Mouse (Mus musculus) T-helper 1 cell (primary cell): ENCODE results near the gene Gm11037.

Source experiments
- in situ Hi-C: fragments of 300-600 bp; cut with MboI, MseI; formaldehyde crosslinking; loops from one replicate; pipeline ENCODE4 v1.15.1; 2025; ENCODE audit warnings: high pct_unique_total_duplicates

The Gm11037 gene

DNA sequence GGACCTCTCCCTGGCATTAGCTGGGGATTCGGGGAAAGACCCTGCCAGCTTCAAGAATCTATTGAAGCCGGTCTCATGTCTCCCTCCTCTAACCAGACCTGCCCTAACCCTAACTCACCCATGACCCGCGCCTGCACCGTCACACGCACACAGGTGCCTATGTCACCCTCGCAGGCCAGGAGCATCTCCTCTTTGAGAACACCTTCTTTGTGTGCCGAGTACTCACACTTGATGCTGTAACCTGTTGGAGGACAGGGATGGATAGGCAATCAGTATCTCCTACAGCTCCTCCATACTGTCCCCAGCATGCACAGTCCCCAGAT, 13.7 kb downstream of the Gm11037 start:
- in situ Hi-C loops: no loop called here

DNA sequence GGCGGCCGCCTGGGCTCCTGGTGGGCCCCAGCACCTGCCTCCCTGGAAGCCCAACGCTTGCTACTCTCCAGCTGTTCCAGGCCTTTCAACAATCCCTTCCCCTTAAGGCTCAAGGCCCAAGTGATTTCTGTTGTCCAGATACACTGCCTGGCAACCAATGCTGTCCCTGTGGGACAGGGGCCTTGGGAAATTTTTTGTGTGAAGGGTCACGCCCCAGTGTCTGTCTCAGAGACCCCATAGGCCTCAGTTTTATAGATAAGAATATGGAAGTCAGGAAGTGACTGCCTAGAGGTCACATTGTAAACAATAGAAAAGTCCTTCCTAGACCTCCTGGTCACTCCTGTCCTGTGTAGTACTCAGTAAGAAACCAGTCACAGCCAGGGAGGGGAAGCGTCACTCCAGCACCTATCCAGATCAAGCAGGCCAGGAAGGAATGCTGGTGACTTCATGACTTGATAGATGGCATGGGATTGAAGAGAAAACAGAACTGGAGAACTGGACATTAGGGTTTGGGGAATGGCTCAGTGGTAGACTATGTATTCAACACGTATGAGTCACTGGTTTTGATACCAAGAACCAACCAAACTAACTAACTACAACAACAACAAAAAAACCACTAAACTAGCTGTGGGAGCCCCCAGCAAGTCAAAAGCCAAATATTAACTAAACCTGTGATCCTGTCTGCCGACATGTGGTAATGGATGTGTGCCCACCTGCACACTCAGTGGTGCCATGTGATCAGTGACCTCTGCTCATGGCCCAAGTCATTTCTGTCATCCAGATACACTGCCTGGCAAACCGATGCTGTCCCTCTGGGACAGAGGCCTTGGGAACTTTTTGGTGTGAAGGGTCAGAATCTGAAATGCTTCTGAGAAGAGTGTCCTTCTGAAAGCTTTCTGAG, 15.3 kb downstream of the Gm11037 start:
- in situ Hi-C loops: no loop called here

DNA sequence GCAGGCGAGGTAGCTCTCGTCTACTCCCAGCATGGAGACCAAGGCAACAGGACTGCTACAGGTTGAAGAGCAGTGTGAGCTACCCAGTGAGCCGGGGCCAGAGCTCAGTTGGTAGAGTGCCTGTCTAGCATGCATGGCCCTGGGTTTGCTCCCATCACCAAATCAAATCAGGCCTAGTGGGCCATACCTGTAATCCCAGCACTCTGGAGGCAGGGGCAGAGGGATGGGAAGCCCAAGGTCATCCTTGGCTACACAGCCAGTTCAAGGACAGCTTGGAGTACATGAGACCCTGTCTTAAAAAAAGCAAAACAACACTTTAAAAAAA, 15.9 kb downstream of the Gm11037 start:
- in situ Hi-C loops: no loop called here

DNA sequence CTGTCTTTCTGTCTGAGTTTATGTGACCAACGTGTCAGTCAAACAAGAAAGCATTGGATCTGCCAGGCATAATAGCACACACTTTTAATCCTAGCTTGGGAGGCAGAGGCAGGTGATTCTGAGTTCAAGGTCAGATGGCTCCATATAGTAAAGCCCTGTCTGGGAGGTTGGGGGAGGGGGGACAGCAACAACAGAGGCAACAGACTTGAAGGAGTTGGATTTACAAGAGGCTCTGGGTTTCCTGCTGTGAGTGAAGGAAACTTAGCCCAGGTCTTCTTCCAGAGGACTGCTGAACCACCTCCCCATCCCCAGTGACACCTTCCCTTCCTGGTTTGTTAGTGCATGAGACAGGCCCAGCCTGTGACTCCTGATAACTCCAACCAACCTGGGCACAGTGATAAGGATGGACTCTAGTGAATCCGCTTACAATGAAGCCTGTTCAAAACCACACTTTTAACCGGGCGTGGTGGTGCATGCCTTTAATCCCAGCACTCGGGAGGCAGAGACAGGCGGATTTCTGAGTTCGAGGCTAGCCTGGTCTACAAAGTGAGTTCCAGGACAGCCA, 19.0 kb downstream of the Gm11037 start:
- in situ Hi-C loops: no loop called here

DNA sequence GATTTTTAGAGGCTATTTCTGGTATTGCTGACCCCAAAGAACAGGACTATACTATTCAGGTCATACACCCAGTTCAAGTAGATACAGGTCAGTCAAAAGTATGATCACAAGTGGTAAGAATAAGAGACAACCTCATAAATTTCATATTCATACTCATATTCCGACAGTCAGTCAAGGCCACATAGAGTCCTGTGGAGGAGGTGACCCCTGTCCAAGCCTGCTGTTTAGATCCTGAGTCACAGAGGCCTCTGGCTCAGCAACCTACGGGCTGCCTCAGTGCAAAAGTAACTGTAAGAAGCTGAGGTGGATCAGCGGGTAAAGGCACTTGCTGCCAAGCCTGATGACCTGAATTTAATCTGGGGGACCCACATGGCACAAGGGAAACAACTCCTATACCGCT, 20.7 kb downstream of the Gm11037 start:
- in situ Hi-C loops: no loop called here

DNA sequence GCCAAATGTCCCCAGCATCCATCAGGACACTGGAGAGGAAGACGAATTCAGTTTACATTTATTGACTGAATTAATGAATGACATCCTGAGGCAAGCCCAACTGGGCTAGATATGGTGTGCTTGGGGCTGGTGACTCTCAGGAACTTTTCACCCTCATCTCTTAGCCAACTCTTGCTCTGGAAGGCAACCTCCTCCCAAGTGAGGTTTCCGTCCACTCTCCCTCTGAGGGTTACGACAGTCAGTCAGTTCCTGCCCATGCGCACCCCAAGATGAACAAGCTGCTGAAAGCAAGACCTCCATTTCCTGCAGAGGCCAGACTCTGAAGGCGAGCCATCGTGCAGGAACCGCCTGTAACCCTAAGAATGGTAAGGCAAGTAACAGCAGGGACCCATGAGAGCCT, 23.7 kb downstream of the Gm11037 start:
- in situ Hi-C loops: no loop called here

DNA sequence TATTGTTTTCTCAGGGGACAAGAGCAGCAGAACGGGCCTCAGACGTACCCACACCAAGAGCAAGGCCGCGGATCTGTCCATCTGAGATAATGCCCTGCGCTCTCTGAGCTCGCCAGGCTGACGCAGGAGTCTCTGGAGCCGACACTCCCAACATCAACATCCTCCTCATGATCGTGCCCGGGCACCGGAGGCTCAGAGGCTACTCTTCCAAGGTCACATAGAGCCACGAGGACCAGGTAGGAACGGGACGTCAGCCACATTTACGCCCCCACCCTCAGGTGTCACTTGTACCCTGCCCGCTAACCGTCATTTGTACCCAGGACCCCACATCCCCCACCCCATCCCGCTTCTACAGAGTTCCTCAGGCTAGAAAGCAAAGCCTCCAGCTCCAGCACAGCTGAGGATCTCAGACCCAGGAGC, 26.2 kb downstream of the Gm11037 start:
- in situ Hi-C loops: no loop called here

DNA sequence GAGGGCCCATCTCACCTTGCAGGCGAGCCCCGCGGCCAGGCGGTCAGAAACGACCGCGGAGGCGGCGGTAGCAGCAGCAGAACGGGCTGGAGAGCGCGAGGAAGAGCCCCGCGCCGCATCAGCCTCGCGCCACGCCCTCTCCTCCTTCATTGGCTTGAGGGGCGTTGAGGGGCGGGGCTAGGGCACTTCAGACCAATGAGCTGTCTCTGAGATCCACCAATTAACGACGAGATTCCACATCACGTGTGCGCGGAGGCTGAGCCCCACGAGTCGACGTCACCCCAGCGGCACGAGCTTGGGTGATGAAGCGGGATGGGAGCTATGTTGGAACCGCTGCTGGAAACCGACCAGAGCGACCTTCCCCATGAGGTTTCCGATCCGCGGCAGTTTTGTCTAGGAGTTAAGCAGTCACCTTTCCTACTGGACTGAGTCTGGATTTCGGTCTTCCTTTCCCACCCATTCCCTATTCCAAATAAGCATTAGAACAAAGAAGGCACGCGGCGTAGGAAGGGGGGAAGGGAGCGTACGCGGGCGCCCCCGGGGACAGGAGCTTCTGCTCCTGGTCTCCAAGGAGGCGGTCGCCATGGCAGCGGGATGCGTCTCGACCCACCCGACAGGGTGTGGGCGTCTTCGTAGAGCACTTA, 26.8 kb downstream of the Gm11037 start, which contains the start of gene 1700037H04Rik:
Gene 1700037H04Rik (minus strand): TSS at position 144 of the 644 bp plus-strand sequence.
- in situ Hi-C loops: no loop called here

DNA sequence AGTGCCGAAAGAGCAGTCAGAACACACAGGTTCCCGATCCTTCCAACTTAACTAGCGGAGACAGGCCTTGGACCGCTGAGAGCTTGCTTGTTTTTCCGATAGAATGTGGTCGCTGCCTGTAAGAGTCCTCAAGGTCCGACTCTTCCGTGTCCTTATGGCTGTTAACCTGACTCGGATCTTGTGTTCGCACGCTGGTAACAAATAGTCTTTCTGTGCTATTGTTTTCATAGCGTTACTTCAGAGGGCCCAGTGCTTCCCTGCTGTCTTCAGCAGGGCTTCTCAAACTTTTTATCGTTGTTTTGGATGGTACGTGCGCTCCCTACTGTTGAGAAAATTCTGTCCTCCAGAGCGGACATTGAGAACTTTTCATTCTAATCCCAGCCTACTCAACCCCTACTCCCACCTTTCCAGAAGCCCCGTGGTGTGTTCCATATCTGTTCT, 27.4 kb downstream of the Gm11037 start:
- in situ Hi-C loops: no loop called here

DNA sequence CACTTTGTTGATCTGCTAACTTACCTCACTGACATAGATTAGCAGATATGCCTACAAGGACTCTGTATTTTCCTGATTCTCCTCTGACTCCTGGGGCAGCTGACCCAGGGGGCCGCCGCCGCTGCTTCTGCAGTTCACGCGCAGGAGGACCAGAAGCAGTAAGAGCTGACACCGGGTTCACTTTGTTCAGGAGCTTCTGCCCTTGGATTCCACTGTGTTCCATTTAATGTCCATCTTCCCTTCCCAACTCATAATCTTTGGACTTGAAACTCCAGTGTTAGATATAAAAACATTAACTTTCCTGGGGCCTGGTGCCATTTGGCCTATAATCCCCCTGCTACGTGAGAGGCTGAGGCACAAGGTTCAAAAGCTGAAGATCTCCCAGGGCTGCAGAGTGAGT, 30.6 kb downstream of the Gm11037 start:
- in situ Hi-C loops: no loop called here

DNA sequence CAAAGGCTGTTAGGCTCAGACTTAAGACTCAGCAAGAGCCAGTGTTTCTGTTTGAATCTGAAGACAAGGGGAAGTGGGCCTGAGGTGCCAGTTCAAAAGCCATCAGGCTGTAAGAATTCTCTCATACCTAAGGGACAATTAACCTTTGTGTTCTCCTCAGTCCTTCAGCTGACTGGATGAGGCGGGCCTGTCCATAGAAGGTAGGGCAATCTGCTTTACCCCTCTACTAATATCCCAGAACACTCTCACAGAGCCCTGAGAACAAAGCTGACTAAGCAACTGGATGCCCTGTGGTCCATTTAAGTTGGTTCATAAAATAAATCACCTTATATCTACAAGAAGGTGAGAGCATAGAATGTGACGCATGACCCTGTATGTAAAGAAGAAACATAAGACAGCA, 32.9 kb downstream of the Gm11037 start:
- in situ Hi-C loops: no loop called here

DNA sequence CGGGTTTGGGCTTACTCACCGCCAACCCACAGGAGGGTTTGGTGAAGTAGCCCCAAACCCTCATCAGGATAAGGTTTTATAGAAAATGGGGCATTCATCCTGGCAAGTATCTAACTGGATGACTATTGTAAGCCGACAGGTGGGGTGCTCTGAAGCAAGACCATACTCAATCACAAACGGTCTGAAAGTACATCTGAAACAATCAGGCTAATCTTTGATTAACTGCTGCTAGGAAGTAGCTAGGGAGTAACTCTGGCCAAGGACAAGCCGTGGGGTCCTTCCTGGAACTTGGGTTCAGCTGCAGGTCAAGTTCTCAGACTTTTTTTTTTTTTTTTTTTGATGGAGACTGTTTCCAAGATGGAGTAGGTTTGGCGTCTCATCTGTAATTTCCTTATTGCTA, 34.7 kb downstream of the Gm11037 start:
- in situ Hi-C loops: no loop called here

DNA sequence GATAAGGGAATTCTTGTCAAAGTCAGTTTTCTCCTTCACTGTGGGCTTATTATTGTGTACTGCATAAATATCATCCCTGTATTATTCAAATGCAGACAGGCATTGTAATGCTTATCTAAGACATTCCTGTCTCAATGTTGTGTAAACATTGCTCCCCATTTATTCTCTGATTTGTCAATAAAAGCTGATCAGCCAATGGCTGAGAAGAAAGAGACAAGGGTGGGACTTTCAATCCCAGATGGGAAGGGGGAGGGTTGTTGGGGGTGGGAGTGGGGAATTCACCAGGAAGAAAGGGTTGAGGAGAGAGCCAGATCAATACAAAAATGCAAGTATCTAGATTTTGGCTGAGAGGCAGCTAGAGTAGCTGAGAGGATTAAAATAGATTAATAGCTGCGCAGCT, 35.6 kb downstream of the Gm11037 start:
- in situ Hi-C loops: no loop called here

DNA sequence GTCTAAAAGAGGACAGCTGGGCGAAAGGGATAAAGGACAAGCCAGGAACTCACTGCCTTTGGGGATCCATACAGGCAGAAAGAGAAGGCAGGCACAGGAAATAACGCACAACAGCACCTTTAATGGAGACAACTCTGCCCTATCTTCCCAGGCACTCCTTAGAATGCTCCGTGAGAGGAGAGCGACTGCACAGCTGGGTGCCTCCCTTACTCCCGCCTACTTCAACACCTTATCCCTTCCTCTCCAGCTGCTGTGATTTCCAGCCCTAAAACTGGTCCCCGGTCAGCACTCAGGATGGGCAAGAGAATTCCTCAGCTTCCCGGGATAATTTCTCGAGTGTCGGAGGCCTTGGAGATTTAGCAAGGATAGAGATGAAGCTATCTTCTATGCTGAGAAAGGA, 37.6 kb downstream of the Gm11037 start:
- in situ Hi-C loops: loop anchor here (10.0 kb wide), 2 partner anchors 1074 to 1214 kb away; partner anchors contain the start of genes Prokr2 and Tmem230

DNA sequence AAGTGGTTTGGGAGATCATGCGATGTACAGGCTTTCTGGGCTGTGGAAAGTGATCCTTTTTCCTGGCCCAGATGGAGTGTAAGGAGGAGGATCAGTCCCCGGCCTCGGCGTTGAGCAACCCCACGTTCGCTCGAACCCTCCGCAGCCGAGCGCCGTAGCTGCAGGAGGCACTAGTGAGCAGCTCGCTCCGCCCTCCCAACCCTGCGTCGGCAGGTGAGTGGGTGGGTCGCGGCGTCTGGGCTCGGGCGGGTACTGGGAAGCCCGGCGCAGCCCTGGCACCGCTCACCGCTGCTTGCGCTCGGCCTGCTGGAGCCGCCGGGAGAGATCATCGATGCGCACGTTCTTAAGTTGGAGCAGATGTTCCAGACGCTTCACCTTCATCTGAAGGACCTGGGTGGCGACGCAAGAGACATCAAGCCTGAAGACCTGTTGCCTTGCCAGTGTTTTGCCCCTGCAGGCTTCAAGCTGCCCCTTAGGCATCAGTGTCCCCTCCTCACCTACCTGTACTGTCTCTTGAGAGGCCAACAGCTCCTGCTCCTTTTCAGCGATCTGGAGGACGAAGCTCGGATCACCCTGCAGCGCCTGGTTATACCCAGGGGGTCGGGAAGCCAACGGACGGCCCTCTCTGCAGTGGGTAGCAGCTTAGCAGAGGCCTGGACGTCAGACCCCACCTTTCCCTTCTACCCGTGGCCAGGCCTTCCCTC, 38.3 kb downstream of the Gm11037 start:
- in situ Hi-C loops: loop anchor here (10.0 kb wide), 2 partner anchors 1073 to 1213 kb away; partner anchors contain the start of genes Prokr2 and Tmem230

DNA sequence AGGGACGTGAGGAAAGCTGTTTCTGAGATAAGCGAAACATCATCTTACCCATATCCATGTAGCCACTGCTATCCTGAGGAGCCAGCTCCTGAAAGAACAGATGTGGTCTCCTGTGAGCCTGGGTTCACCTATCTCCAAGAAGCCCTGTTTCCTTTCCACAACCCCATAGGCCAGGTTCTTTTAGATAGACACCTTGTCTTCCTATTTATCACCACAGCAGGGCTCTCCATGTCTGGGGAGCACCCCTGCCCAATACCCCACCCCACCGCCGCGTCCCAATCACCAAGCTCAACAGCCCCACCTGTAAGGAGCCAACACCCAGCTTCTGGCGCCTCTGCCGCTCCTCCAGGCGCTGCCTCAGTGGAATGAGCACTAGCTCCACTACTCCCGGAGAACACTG, 39.0 kb downstream of the Gm11037 start:
- in situ Hi-C loops: loop anchor here (10.0 kb wide), 2 partner anchors 1072 to 1212 kb away; partner anchors contain the start of genes Prokr2 and Tmem230

DNA sequence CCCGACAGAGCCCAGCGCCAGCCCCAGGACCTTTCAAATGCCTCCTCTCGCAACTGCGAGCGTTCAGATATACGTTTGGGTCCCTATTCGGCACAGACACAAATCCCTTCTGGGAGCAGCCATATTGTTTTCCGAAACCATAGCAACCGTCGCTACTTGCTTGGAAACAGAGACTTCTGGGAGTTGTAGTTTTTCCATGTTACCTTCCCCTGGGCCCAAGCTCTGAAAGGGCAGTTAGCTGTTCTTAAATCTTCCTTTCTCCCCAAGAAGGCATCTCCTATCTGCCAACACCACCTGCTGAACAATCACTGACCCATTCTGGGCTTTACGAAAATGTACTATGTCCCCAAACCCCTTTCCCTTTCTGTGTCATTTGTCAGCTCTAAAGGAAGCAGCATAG, 41.4 kb downstream of the Gm11037 start:
- in situ Hi-C loops: loop anchor here (10.0 kb wide), 2 partner anchors 1070 to 1210 kb away; partner anchors contain the start of genes Prokr2 and Tmem230

DNA sequence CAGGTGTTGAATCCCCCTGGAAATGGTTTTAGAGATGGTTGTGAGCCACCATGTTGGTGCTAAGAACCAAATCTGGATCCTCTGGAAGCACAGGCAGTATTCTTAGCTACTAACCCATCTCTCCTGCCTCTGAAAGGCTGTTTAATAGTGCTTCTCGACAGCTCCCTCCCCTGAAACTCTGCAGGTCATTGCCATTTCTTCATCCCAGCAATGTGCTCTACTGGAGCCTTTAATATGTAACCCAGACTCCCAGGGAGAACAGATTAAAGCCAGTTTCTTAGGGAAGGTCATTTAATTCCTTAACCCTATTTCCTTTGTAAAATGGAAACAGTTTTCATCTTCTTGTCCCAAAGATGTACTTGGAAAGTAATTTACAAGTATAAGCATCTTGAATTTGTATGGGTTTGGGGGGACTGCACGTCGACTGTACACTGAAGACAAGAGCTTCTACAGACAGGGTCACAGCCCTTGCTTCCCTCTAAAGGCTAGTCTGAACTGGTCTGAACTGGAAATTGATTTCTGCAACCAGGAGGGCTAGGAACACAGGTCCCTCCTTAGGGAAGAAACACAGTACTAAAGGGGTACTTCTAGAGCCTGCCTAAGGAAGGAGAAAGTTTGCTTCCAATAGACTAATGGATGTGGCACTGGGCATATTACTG, 42.1 kb downstream of the Gm11037 start:
- in situ Hi-C loops: loop anchor here (10.0 kb wide), 2 partner anchors 1069 to 1209 kb away; partner anchors contain the start of genes Prokr2 and Tmem230

DNA sequence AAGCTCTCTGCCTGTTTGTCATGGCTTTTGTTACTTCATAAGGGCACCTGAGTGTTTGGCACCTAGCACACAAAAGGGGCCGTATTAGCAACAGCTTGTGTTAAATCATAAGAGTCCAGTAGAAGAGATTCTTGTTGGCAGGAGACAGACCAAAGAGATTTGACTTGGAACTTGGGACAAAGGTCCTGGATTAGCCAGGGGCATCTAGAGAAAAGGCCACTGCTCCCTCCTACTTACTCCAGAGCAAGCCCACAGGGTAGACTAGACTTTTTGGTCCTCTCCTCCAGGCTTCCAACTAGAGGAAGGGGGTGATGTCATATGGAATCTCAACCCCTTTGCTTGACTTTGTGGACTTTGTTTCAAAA, 42.6 kb downstream of the Gm11037 start:
- in situ Hi-C loops: loop anchor here (10.0 kb wide), 2 partner anchors 1069 to 1209 kb away; partner anchors contain the start of genes Prokr2 and Tmem230

DNA sequence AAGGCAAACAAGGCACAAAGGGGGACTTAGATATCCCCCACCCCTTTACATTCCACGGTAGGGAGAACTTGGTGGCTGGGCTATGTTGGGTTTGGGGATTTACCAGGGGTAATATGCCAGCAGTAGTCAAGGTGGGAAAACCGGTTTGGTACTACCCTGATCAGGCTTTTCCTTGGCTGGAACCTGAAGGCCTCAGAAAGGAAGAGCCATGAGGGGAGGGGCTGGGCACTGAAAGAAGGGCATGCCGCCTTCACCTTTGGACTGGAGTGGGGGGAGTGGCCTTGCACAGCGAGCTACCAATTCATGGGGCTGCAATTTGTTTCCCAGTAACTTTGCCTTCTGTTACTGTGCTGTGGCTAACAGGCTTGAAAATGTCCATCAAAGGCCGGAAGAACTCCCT, 43.2 kb downstream of the Gm11037 start:
- in situ Hi-C loops: loop anchor here (10.0 kb wide), 2 partner anchors 1068 to 1208 kb away; partner anchors contain the start of genes Prokr2 and Tmem230

DNA sequence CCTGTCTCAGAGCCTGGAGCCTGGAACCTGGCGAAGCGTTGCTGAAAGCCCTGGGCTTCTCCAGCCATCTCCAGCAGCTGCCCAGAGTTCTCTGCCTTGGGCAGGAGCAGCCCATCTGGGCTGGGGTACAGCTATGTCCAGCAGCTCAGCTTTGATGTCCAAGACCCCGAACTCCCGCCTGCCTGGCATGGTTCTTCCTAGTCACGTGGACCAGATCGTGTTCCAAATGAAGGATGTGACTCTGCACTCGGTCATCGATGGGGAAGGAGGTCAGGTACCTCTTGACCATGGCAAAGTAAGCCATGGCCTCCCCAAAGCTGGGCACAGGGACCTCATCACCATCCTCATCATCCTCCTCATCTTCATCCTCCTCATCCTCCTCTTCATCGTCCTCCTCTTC, 44.6 kb downstream of the Gm11037 start:
- in situ Hi-C loops: loop anchor here (10.0 kb wide), 2 partner anchors 1067 to 1207 kb away; partner anchors contain the start of genes Prokr2 and Tmem230
